Mouse (Mus musculus): ENCODE measurements around the gene Sit1. TPM values are rescaled to one million over a fixed set of nuclear protein-coding genes. Genes with fewer than 3 reads are reported as not detected.

Gene Sit1
- total RNA-seq (2021), result not detected
- long read RNA-seq, experiment 1, result 0 reads
- long read RNA-seq, experiment 2, result 0 reads

GRCm38 (mm10) chr4:43483535-43484091, at the start of gene Sit1:
Sit1 (minus strand) TSS chr4:43483734.
- no peak within 1 kb of the TSS for H3K27ac ChIP-seq
- intact Hi-C loops (cut with DNase I), result no loop called here
- DNase-seq, result no peak
- H3K4me3 ChIP-seq, result no peak within 1 kb of the TSS
- no peak for TF ChIP-seq CTCF (IDR thresholded peaks at IDR 0.05)

GRCm38 (mm10) chr4:43533270-43533669, 49.7 kb upstream of the Sit1 start:
- H3K4me3 ChIP-seq, result peak overlapping the region; percentile 52; the same call in 1 of the 2 replicates
- intact Hi-C loops (cut with DNase I), result no loop called here
- peak overlapping the region; percentile 85 for H3K27ac ChIP-seq
- no peak for TF ChIP-seq CTCF (IDR thresholded peaks at IDR 0.05)
- peak; percentile 43 for DNase-seq

DNA sequence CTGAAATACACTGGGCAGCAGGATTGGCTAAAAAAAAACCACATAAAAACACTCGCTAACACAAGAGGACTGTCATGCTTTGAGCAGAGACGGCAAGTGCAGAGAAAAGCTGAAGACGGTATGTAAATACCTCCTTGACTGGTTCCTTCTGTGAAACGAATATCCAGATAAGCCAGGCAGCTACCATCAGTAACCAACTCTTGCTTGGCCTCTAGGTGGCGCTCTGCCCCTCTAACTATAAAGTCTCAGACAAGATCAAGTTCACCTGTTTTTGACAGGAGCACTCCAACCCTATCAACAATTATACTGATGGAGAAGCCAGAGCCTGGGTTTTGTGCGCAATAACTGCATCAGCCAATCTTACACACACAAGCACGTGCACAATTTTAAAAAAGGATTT, 47.0 kb upstream of the Sit1 start:
- TF ChIP-seq CTCF (IDR thresholded peaks at IDR 0.05), result peak; percentile 89
- peak; percentile 86 for DNase-seq
- intact Hi-C loops (cut with DNase I), result no loop called here
- Histone ChIP-seq H3K27ac (peak overlapping the region; percentile 85), H3K4me3 (no peak overlapping the region; the same call in 1 of the 2 replicates)

DNA sequence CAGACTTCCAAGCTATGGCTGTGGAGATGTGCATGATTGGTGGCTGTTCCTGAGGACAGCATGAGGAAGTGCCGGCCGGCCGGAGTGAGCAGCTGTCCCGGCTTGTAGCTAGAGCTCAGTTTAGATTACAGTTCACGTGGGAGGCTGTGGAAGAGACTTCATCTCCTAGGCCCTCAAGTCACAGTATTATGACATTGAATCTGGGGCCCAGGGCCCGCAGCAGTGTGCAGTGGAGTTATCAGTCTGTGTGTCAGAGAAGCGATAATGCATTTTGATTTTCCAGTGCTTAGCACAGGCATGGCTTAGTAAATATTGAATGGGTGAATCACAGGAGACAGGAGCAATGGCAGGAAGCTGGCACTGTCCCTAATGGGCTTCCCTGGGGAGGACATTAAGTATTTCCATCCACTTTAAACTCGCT, 46.6 kb upstream of the Sit1 start:
- DNase-seq, result peak; percentile 64
- Histone ChIP-seq H3K4me3 (no peak overlapping the region), H3K27ac (peak overlapping the region; percentile 85)
- intact Hi-C loops (cut with DNase I), result no loop called here
- TF ChIP-seq CTCF (IDR thresholded peaks at IDR 0.05), result no peak

GRCm38 (mm10) chr4:43528487-43528886, 45.0 kb upstream of the Sit1 start:
- Histone ChIP-seq H3K4me3 (no peak overlapping the region), H3K27ac (no peak overlapping the region)
- peak; percentile 39 for TF ChIP-seq CTCF (IDR thresholded peaks at IDR 0.05)
- intact Hi-C loops (cut with DNase I), result no loop called here
- no peak for DNase-seq

DNA sequence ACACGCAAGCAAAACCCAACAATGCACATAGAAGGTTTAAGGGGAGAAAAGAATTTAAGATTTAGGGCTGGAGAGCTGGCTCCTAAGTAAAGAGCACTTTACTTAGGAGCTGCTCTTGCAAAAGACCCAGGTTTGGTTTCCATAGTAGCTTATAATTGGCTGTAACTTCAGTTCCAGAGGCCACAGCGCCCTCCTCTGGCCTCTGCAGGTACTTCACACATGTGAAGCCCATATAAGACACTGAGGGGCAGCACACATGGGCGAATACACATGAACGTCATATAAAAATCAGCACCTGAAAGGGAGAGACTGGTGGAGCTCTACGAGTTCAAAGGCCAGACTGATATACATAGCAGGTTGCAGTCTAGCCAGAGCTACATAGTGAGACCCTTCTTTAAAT, 44.3 kb upstream of the Sit1 start:
- H3K27ac ChIP-seq, result no peak overlapping the region
- DNase-seq, result no peak
- intact Hi-C loops (cut with DNase I), result no loop called here
- no peak overlapping the region for H3K4me3 ChIP-seq
- peak; percentile 54 for TF ChIP-seq CTCF (IDR thresholded peaks at IDR 0.05)

DNA sequence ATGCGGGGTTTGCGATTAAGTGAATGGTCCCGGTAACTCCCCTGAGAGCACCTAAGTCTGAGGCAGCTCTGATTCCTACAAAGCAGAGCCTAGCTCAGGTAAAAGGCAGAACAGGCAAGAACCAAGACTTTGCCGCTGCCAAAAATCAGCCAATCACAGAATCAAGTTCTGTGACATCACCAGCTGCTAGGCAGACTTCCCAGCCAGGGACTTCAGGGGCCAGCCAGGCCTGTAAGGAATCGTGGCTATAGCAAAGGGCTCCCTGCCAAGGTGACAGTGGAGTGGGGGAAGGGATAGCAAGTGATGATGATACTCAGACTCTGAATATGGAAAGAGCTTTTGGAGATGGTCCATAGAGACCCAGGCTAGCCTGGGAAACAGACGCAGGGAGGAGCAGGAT, 36.4 kb upstream of the Sit1 start:
- intact Hi-C loops (cut with DNase I), result no loop called here

DNA sequence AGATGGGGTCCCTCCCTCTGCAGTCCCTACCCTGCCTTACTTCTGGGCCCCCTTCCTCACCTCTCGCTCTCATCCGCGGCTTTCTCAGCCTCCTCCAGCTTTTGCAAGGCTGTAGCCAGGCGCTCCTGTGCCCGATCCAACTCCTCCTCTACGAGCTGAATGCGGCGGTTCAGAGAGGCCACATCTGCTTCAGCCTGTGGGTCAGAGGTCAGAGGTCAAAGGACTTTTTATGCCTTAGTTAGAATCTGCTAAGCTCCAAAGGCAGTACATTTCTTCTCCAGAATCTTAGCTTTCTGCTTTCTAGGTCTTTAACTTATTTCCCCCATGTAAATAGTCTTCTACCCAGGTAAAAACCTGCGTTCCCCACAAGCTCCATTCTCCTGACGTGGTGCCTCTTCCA, 36.0 kb upstream of the Sit1 start:
- intact Hi-C loops (cut with DNase I), result no loop called here
- Histone ChIP-seq H3K4me3 (peak overlapping the region; percentile 85), H3K27ac (peak overlapping the region; percentile 86)
- DNase-seq, result peak; percentile 36
- no peak for TF ChIP-seq CTCF (IDR thresholded peaks at IDR 0.05)

More for the DNA sequence above, 36.4 kb upstream of the Sit1 start:
- Histone ChIP-seq H3K4me3 (peak overlapping the region; percentile 85), H3K27ac (peak overlapping the region; percentile 86)
- DNase-seq, result peak; percentile 92
- no peak for TF ChIP-seq CTCF (IDR thresholded peaks at IDR 0.05)

DNA sequence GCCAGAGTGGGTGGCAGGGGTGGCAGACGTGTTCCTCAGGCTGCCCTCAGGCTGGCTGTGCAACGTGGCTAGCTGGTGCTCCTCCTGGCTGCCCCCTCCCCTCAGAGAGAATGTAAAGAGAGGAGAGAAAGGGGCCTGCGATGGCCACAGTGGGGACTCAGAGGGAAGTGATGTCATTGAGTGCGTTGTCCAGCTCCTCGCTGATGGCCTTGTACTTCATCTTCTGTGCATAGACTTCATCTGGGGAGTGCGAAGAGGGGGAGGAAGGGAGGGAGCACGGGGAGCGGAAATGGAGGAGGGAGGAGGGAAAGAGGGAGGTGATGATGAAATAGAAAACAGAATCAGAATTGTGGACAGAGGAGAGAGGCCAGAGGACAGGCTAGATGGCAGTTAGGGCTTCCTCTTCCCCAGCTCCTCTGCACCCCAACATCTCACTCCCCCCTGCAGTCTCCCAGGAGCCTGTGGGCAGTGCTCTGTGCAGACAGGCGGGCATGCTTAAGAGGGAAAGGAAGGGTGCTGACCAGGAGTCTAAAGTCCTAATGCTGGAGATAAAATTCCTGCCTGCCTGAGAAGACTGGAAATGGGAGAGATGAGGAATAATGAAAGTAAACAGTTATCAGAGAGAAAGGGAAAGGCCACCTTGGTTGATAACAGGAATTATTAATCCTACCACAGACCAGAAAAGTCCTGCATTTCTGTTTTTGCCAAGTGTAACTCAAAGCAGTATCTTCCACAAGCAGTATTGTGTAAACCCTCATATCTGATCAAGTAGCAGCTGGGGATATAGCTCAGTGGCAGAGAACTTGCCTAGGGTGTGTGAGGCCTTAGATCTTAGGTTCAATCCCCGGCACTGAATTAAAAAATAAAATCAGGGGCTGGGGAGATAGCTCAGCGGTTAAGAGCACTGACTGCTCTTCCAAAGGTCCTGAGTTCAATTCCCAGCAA, 32.5 kb upstream of the Sit1 start:
- intact Hi-C loops (cut with DNase I), result no loop called here
- peak overlapping the region; percentile 28; the same call in 1 of the 2 replicates for H3K27ac ChIP-seq
- no peak for TF ChIP-seq CTCF (IDR thresholded peaks at IDR 0.05)
- DNase-seq, result peak; percentile 21
- H3K4me3 ChIP-seq, result no peak overlapping the region

DNA sequence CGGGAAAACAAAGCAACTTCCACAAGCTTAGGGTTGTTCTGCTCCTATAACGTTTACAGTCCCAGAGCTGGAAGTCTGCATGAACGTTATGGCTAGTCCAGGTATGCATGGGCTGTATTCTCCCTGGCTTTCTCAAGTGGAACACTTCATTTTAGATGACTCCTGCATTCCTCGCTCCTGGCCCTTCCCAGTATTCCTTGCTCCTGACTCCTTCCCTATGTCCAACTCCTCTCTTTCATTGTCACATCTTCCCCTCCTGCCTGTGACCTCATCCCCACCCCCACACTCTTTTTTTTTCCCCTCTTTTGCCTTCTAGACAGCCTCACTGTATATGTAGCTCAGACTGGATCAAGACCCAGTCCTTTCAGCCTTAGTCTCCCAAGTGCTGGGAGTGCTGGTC, 30.3 kb upstream of the Sit1 start:
- peak overlapping the region; percentile 38 for H3K27ac ChIP-seq
- intact Hi-C loops (cut with DNase I), result no loop called here
- H3K4me3 ChIP-seq, result no peak overlapping the region
- no peak for TF ChIP-seq CTCF (IDR thresholded peaks at IDR 0.05)
- peak; percentile 12 for DNase-seq

- no peak for TF ChIP-seq CTCF (IDR thresholded peaks at IDR 0.05)
- H3K27ac ChIP-seq, result peak overlapping the region; percentile 7; the same call in 1 of the 2 replicates
- intact Hi-C loops (cut with DNase I), result no loop called here
- H3K4me3 ChIP-seq, result no peak overlapping the region
- DNase-seq, result peak; percentile 28
Measured at GRCm38 (mm10) chr4:43513300-43513699, 29.8 kb upstream of the Sit1 start.

- DNase-seq, result no peak
- intact Hi-C loops (cut with DNase I), result no loop called here
Measured at GRCm38 (mm10) chr4:43512653-43513052, 29.1 kb upstream of the Sit1 start.

More at GRCm38 (mm10) chr4:43512653-43513052, 29.1 kb upstream of the Sit1 start:
- no peak overlapping the region for H3K4me3 ChIP-seq
- TF ChIP-seq CTCF (IDR thresholded peaks at IDR 0.05), result no peak
- peak overlapping the region; percentile 7; the same call in 1 of the 2 replicates for H3K27ac ChIP-seq

Measured in gastrocnemius, adult 2 months (tissue).